Mouse (Mus musculus) thymus, adult 2 months (tissue): ENCODE data around the gene Chst15.

Experiments
- CTCF ChIP-seq: fragments of 200-500 bp; IDR thresholded peaks from 2 replicates; pipeline ENCODE4 v1.5.1; 2012; ENCODE audit warnings: mild to moderate bottlenecking, control low read depth, low read length, moderate library complexity, borderline replicate concordance; ENCODE audit not compliant: control insufficient read depth, poor library complexity, insufficient read depth; ENCODE audit errors: extremely low read depth
- POLR2A ChIP-seq: fragments of 200-500 bp; IDR thresholded peaks from 2 replicates; pipeline ENCODE4 v1.6.1; 2012; ENCODE audit warnings: mild to moderate bottlenecking, low read length, control low read depth, moderate library complexity; ENCODE audit not compliant: control insufficient read depth, poor library complexity, insufficient read depth; ENCODE audit errors: extremely low read depth

DNA sequence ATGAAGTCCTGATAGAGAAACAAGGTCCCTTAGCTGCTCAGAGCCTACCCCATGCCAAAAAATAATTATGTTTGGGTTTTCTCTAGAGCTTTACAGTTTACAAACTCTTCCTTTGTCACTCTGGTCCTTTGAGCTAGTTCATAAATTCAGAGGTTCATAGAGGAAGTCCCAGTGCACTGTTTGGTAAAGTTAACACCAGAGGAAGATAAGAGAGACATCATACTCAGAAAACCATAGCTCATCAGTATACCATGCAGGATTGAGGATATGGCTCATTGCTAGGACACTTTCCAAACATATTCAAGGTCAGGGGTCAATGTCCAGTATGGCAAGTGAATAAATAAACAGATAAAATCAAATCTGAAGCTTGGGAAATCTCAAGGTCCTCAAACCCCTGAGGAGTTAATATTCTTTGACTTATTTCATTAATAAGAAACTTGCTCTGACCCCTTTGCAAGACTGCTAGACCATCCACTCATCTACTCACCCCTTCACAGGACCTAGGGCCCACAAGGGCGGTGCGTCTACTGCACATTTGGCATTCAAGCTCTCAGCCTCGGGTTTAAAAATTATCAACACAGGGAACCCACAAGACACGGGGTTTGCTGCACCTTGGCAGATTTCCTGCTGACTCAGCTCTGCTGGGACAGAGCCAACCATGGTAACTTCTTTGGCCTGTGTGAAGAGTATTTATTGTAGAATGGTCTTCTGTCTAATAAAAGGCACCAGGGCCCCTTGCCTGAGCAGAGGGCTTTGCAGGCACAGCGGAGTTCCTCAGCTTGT, 8.7 kb upstream of the Chst15 start:
- no peak for TF ChIP-seq CTCF
- TF ChIP-seq POLR2A, result no peak
